Mouse (Mus musculus) thymus, postnatal 4 days (tissue): Measurements from ENCODE around the gene Tppp2.

Source experiments
- DNase-seq: peaks from one replicate; pipeline ENCODE4 v3.0.0; 2021

Tppp2 gene

GRCm38 (mm10) chr14:51967400-51967799 is 49.2 kb downstream of the Tppp2 start:
- no peak for DNase-seq
